Mouse (Mus musculus): Measurements from ENCODE around the gene Safb. TPM values are rescaled to one million over a fixed set of nuclear protein-coding genes. Genes with fewer than 3 reads are reported as not detected.
A peak's percentile ranks its signal among the peaks of the same experiment; 100 is the strongest.

The Safb gene
- total and polyA plus RNA-seq, 3 experiments: 67.0 to 151 (median 121) TPM

DNA sequence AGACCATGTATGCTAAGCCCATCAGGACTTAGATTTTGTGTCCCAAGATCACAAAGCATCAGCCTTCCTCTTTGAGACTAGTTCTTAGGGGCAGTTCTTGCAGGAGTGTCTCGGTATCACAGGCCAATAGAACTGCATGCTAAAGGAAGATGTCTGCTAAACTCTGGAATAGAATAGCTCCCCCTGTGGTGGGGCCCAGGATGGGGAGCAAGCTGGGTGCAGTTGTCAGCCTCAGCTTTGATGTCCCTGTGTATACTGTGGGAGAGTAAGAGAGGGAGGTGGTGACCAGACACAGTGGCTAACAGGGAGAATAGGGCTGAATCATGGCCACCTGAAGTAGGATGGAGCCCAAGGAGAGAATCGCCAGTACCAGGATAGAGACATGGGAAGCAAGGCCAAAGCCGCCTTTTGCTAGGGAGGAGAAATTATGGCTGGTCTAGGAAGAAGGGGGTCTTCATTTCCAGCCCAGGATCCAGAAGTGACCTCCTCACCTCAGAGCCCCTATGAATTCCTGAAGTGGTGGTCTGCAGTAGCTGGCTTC lies 40.9 kb upstream of the Safb start:
- DNase-seq (ENCODE audit: low spot score): no peak
- ATAC-seq (ENCODE audit: extremely low read depth, insufficient number of reproducible peaks, low FRiP score, poor library complexity, severe bottlenecking): no peak

DNA sequence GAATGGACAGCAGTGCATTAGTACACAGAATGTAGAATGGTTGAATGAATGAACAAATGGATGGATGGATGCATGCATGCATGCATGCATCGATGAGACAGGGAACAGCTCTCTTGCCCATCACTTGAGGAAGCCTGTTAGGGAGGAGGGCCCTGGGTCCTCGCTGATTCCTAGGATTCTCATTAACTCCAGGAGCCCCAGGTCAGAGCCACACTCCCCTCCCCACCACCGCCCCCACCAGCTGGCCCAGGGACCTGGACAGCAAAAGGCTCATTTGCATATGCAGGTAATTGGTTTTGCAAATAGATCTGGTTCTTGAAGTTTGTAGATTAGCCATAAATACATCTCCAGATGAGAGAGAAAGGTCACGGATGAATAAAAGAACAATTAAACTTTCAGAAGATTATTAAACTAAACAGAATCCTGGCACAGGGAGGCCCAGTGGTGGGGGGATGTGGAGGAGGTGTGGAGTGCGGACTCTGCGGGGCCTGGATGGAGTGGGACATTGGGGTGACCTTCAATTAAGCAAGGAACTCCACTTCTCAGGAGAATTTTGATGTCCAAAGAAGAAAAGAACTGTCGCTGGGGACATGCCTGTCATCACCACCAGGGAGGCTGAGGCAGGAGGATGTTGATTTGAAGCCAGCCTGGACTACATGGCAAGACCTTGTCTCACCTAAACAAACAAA lies 39.8 kb upstream of the Safb start:
- ATAC-seq (ENCODE audit: extremely low read depth, insufficient number of reproducible peaks, low FRiP score, poor library complexity, severe bottlenecking) (no peak), DNase-seq (ENCODE audit: low spot score) (no peak)
- TF ChIP-seq POLR2AphosphoS5 (IDR thresholded peaks at IDR 0.05; ENCODE audit: insufficient replicate concordance, low read depth, low read length) (no peak), GATA2 (IDR thresholded peaks at IDR 0.05; ENCODE audit: borderline replicate concordance, low read depth, low read length) (no peak), TAL1 (conservative IDR thresholded peaks at IDR 0.05; ENCODE audit: low read depth, low read length) (no peak), GATA1 (IDR thresholded peaks at IDR 0.05; ENCODE audit: borderline replicate concordance, low read length) (no peak), CTCF (IDR thresholded peaks at IDR 0.05; ENCODE audit: low read depth, low read length) (no peak)
- Histone ChIP-seq H3K4me1 (ENCODE audit: insufficient read depth, low read depth, low read length) (peaks cover 48% of the 10 kb centered on the region), H3K9me3 (replicated peaks) (no peaks in the 10 kb centered on the region), H3K36me3 (replicated peaks) (no peaks in the 10 kb centered on the region), H3K27me3 (ENCODE audit: insufficient read depth, low read length) (peaks cover 18% of the 10 kb centered on the region), H3K4me3 (ENCODE audit: low read depth, low read length) (no peak overlapping the region)

More for the DNA sequence above, 40.9 kb upstream of the Safb start:
- TF ChIP-seq POLR2AphosphoS5 (IDR thresholded peaks at IDR 0.05; ENCODE audit: insufficient replicate concordance, low read depth, low read length) (no peak), TAL1 (conservative IDR thresholded peaks at IDR 0.05; ENCODE audit: low read depth, low read length) (no peak), GATA1 (IDR thresholded peaks at IDR 0.05; ENCODE audit: borderline replicate concordance, low read length) (no peak), GATA2 (IDR thresholded peaks at IDR 0.05; ENCODE audit: borderline replicate concordance, low read depth, low read length) (no peak), CTCF (IDR thresholded peaks at IDR 0.05; ENCODE audit: low read depth, low read length) (no peak)
- Histone ChIP-seq H3K36me3 (replicated peaks) (no peaks in the 10 kb centered on the region), H3K4me3 (ENCODE audit: low read depth, low read length) (no peak overlapping the region), H3K9me3 (replicated peaks) (no peaks in the 10 kb centered on the region), H3K4me1 (ENCODE audit: insufficient read depth, low read depth, low read length) (peaks cover 52% of the 10 kb centered on the region), H3K27me3 (ENCODE audit: insufficient read depth, low read length) (peaks cover 18% of the 10 kb centered on the region)

DNA sequence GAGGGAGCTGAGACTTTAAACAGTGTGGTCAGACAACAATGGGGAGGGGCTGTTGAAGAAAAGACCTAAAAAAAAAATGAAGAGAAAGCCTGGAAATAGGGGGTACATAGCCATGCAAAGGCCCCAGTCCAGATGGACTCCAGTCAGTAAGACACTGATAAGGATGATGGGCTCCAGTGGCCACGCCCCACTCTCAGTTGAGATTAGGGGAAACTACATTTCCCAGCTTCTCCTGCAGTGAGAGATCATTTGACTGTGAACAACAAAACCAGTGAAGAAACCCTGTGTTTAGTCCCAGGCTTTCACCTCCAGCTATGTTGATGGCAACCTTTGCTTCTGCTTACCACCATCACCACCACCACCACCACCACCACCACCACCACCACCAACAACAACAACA lies 38.7 kb upstream of the Safb start:
- peaks cover 18% of the 10 kb centered on the region for H3K27me3 ChIP-seq (ENCODE audit: insufficient read depth, low read length)
- no peaks in the 10 kb centered on the region for H3K9me3 ChIP-seq (replicated peaks)
- ATAC-seq (ENCODE audit: extremely low read depth, insufficient number of reproducible peaks, low FRiP score, poor library complexity, severe bottlenecking) (no peak), DNase-seq (ENCODE audit: low spot score) (peak; percentile 50)
- peaks cover 37% of the 10 kb centered on the region for H3K4me1 ChIP-seq (ENCODE audit: insufficient read depth, low read depth, low read length)
- no peaks in the 10 kb centered on the region for H3K36me3 ChIP-seq (replicated peaks)
- H3K4me3 ChIP-seq (ENCODE audit: low read depth, low read length): no peak overlapping the region
- TF ChIP-seq GATA1 (IDR thresholded peaks at IDR 0.05; ENCODE audit: borderline replicate concordance, low read length): no peak
- TF ChIP-seq POLR2AphosphoS5 (IDR thresholded peaks at IDR 0.05; ENCODE audit: insufficient replicate concordance, low read depth, low read length): no peak
- TF ChIP-seq TAL1 (conservative IDR thresholded peaks at IDR 0.05; ENCODE audit: low read depth, low read length): no peak
- TF ChIP-seq CTCF (IDR thresholded peaks at IDR 0.05; ENCODE audit: low read depth, low read length): no peak
- TF ChIP-seq GATA2 (IDR thresholded peaks at IDR 0.05; ENCODE audit: borderline replicate concordance, low read depth, low read length): no peak

GRCm38 (mm10) chr17:56546576-56546975 lies 38.0 kb upstream of the Safb start:
- DNase-seq (ENCODE audit: low spot score) (no peak), ATAC-seq (ENCODE audit: extremely low read depth, insufficient number of reproducible peaks, low FRiP score, poor library complexity, severe bottlenecking) (no peak)
- no peaks in the 10 kb centered on the region for H3K9me3 ChIP-seq (replicated peaks)
- TF ChIP-seq TAL1 (conservative IDR thresholded peaks at IDR 0.05; ENCODE audit: low read depth, low read length) (no peak), GATA2 (IDR thresholded peaks at IDR 0.05; ENCODE audit: borderline replicate concordance, low read depth, low read length) (no peak), POLR2AphosphoS5 (IDR thresholded peaks at IDR 0.05; ENCODE audit: insufficient replicate concordance, low read depth, low read length) (no peak), GATA1 (IDR thresholded peaks at IDR 0.05; ENCODE audit: borderline replicate concordance, low read length) (no peak), CTCF (IDR thresholded peaks at IDR 0.05; ENCODE audit: low read depth, low read length) (no peak)
- peaks cover 3% of the 10 kb centered on the region for H3K36me3 ChIP-seq (replicated peaks)
- H3K4me1 ChIP-seq (ENCODE audit: insufficient read depth, low read depth, low read length): peaks cover 31% of the 10 kb centered on the region
- peaks cover 17% of the 10 kb centered on the region for H3K27me3 ChIP-seq (ENCODE audit: insufficient read depth, low read length)
- H3K4me3 ChIP-seq (ENCODE audit: low read depth, low read length): no peak overlapping the region

DNA sequence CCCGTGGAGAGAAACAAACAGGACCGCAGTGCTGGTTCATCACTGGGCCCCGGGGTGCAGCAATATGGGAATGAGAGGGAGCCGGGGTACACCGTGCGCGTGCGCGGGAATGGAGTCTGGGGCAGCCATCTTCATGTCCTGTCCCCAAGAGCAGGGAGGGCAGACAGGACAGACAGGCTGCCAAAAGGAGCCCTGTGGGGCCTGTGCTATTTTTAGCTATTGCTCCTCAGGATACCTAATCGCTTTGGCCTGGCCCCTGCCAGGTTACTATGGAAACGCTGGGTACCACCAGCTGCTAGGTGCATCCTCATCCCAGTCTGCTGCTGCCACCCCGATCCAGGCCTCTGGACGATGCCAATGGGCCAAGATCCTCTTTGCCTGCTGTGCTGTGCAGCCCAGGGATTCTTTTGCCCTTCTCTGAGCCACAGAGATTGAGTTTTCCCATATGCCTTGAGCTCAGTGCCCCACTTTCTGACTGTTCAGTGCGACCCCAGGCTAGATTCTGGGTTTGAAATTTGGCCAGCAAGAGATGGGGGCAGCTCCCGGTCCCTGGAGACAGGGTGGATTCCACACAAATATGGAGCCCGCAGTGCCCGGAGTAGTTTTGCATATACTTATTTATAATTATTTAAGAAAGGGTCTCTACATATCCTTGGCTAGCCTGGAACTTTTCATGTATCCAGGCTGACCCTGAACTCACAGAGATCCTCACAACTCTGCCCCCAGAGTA lies 37.3 kb upstream of the Safb start:
- peaks cover 6% of the 10 kb centered on the region for H3K36me3 ChIP-seq (replicated peaks)
- no peak for ATAC-seq (ENCODE audit: extremely low read depth, insufficient number of reproducible peaks, low FRiP score, poor library complexity, severe bottlenecking)
- TF ChIP-seq POLR2AphosphoS5 (IDR thresholded peaks at IDR 0.05; ENCODE audit: insufficient replicate concordance, low read depth, low read length): no peak
- no peak for TF ChIP-seq TAL1 (conservative IDR thresholded peaks at IDR 0.05; ENCODE audit: low read depth, low read length)
- no peak for TF ChIP-seq GATA1 (IDR thresholded peaks at IDR 0.05; ENCODE audit: borderline replicate concordance, low read length)
- no peak for TF ChIP-seq CTCF (IDR thresholded peaks at IDR 0.05; ENCODE audit: low read depth, low read length)
- TF ChIP-seq GATA2 (IDR thresholded peaks at IDR 0.05; ENCODE audit: borderline replicate concordance, low read depth, low read length): no peak
- no peak for DNase-seq (ENCODE audit: low spot score)
- peaks cover 11% of the 10 kb centered on the region for H3K27me3 ChIP-seq (ENCODE audit: insufficient read depth, low read length)
- H3K4me1 ChIP-seq (ENCODE audit: insufficient read depth, low read depth, low read length): peaks cover 28% of the 10 kb centered on the region
- H3K9me3 ChIP-seq (replicated peaks): no peaks in the 10 kb centered on the region
- H3K4me3 ChIP-seq (ENCODE audit: low read depth, low read length): no peak overlapping the region
